Mouse (Mus musculus) gastrocnemius, postnatal 10 days (tissue): ENCODE data around the gene Acbd6. TPM values are rescaled to one million over a fixed set of nuclear protein-coding genes. Genes with fewer than 3 reads are reported as not detected.
A peak's percentile ranks its signal among the peaks of the same experiment; 100 is the strongest.

ENCODE experiments used
- DNase-seq: peaks from one replicate; pipeline ENCODE4 v3.0.0; 2021; ENCODE audit warnings: mixed read lengths
- total RNA-seq, 2 experiments: library from RNA; stranded (reverse); gene quantifications; 2 replicates each; pipeline ENCODE4 v1.2.3; 2021

Gene Acbd6
- total RNA-seq, 2 experiments from 2014 or later = 56.2 to 59.8 TPM

DNA sequence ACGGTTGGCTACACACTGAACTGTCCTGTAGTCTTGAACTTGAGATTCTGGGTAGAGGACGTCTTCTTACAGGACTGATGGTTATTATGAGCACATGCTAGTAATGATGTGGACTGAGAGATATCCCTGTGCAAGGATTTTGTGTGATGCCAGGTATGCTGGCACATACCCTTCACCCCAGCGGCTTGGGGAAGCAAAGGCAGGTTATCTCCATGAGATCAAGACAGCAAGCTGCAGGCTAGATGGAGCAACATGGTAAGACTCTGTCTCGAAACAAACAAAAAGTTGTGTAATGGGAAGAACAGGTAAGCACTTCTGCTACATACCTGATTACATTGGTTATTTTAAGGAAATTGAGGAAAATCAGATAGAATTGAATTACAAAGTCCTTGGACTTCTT lies 2.1 kb downstream of the Acbd6 start:
- no peak for DNase-seq

- no peak for DNase-seq
These were observed 2.8 kb downstream of the Acbd6 start for GRCm38 (mm10) chr1:155560678-155561077.

DNA sequence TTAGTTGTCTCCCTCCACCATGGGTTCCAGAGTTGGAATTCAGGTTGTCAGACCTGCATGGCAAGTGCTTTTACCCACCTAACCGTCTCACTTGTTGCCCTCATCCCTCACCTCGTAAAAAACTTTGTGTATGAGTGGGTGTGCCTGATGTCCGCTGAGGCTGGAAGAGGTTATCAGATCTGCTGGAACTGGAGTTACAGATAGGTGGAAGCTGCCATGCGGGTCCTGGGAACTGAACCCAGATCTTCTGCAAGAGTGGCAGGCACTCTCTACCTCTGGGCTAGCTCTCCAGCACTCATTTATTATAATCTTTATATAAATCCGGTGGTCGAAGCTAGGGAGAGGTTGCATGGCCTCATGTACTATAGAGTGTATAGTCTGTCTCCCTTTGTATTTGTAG lies 4.3 kb downstream of the Acbd6 start:
- no peak for DNase-seq

- DNase-seq = peak; percentile 14
These were observed 6.8 kb downstream of the Acbd6 start for GRCm38 (mm10) chr1:155564741-155565140.

DNA sequence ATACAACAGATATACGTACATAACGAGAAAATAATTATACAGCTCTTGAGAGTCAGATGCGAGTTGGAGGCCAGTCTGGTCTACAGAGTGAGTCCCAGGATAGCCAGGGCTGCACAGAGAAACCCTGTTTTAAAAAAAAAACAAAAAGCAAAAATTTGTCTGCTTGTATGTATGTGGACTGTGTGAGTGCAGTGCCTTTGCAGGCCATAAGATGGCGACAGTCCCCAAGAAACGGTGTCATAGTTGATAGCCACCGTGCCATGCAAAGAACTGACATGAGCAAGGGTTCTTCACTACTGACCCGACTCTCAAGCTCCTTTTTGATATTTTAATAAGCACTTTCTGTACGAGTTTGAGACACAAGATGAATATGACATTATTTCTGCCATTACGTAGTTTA lies 10.2 kb downstream of the Acbd6 start:
- no peak for DNase-seq

GRCm38 (mm10) chr1:155569340-155569739 lies 11.4 kb downstream of the Acbd6 start:
- no peak for DNase-seq

DNA sequence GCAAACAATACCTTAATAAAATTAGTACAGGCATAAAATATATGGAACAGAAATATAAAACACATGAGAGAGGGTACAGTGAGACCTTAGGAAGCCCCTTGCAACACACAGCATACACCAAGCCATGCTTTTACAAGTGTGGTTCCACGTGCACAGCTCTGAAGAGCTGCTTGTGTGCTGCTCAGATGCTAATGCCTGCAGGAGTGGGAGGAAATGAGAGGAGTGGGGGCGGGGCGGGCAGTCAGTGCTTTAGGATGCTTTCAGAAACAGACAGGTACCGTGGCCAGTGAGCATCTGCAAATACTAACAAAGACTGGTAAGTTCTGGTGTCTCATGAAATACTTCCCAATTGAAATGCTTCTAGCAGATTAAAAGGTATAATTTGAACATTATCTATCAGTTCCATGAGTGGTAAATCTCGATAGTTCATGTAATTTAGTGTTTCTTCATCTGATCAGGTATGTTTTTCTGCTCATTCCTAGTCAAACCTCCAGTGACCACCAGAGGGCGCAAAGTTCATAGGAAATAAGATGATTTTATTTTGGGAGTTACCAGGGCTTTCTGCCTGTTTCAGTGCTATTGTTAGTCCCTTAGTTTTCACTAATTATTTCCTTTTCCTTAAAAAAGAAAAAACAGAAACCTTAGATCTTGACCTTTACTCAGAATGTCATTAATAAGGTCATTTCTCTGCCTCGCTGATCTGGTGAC lies 17.2 kb downstream of the Acbd6 start:
- peak; percentile 75 for DNase-seq

DNA sequence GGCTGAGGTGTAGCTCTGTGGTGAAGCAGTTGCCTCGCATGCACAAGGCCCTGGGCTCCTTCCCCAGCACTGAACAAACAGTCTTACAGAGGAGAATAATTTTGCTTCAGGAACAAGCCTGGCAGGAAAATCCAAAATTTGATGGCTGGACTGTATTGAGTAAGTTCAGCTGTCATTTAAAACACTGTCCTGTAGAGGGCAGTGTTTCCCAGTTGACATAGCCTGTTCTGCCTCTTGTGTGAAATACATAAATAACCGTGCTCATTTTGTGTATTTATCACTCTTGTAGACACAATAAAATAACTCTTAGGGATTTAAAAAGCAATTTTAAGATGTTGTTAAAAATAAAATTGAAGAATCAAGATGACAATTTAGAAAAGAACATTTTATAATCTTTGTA lies 18.5 kb downstream of the Acbd6 start:
- no peak for DNase-seq

GRCm38 (mm10) chr1:155577316-155577715 lies 19.4 kb downstream of the Acbd6 start:
- DNase-seq = no peak

DNA sequence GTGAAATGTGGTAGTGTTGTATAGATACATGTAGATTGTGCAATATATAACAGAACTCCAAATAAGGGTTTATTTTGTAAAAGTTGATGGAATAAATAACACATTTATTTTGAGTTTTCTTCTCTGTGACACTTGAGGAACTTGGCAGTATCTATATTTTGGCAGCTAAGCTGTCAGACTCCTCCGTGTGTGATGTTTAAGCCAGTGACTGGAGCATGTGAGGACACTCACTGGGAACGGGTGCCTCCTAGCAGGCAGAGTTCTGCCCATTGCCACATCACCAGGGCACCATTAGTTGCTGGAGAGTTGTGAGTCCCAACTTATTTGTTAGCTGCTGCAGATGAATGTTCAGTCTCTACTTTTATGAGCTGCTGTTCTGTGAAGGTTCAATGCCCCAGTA lies 30.0 kb downstream of the Acbd6 start:
- no peak for DNase-seq

DNA sequence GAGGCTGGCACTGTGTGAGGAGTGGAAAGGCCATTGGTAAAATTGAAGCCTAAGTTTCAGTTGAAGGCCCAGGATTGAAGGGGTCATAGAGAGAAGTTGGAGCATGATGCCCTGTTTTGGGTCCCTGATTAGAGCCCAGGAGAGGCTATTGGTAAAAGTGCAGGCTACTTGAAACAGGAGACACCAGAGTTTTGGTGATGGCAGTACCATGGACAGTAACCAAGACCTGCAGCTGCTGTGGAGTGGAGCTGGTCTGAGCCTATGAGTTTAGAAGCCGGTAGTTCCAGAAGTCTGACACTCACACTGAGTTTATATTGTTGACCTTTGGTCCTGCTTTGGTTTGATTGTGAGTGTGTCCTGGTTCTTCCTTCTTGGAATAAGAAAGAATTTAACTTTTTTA lies 36.2 kb downstream of the Acbd6 start:
- no peak for DNase-seq

GRCm38 (mm10) chr1:155596576-155596975 lies 38.7 kb downstream of the Acbd6 start:
- no peak for DNase-seq

- DNase-seq = no peak
These were observed 46.8 kb downstream of the Acbd6 start for GRCm38 (mm10) chr1:155604706-155605105.

- no peak for DNase-seq
These were observed 47.7 kb downstream of the Acbd6 start for GRCm38 (mm10) chr1:155605391-155606155.

GRCm38 (mm10) chr1:155606156-155606531 lies 48.2 kb downstream of the Acbd6 start:
- no peak for DNase-seq

DNA sequence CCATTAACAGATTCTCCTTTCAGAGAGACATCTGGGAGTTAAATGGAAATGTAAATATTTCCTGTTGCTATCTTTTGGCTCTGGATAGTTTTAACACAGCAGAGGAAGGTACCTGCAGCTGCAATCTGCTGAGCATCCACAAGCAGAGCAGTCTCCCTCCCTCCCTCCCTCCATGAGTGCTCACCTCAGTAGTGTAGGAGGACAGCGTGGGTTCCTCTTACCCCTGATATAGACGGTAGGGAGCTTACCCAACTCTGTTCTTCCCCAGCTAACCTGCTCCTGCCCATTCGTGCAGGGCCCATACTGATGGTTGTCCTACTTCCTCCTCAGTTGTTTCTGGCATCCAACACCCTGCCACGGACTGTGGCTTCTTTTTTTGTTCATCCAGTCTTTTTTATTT lies 50.6 kb downstream of the Acbd6 start:
- DNase-seq = no peak

GRCm38 (mm10) chr1:155614426-155614825 lies 56.5 kb downstream of the Acbd6 start:
- DNase-seq = no peak

- DNase-seq = no peak
These were observed 63.2 kb downstream of the Acbd6 start for GRCm38 (mm10) chr1:155621075-155621474.

- no peak for DNase-seq
These were observed 65.3 kb downstream of the Acbd6 start for GRCm38 (mm10) chr1:155623192-155623591.

GRCm38 (mm10) chr1:155627746-155628145 lies 69.8 kb downstream of the Acbd6 start:
- DNase-seq = no peak

DNA sequence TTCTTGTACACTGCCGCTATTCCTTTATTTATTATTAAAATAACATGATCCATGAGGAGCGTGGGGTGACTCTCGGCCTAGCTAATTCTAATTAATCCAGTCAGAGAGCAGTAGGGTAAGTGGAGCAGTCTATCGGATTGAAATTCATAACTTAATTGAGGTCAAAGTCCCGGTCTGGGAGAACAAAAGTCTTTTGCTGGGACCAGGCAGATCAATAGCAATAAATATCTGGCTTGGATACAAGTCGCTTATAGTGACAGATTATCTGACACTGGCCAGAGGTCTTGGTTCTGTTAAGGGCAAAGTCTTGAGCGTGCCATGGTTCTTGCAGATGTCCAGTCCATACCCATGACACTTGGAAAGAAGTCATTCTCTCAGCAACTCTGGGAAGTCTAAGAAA lies 78.7 kb downstream of the Acbd6 start:
- no peak for DNase-seq

DNA sequence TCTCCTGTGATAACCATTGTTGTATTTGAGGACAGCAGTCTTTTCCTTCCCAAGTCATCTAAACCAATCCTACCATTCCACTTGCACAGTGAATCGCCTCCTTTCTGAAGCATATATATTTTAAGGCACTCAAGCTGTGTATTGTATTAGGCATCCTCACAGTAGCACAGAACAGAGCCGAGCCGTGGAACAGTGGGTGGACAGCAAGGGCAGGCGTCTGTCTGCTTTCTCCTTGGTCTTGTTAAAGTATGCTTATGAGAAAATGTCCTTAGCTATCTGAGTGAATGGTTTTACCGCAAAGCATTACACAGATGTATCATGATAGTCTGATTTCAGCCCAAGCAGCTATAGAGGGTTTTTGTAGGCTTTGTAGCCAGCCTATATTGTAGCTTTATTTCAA lies 87.9 kb downstream of the Acbd6 start:
- DNase-seq = no peak

DNA sequence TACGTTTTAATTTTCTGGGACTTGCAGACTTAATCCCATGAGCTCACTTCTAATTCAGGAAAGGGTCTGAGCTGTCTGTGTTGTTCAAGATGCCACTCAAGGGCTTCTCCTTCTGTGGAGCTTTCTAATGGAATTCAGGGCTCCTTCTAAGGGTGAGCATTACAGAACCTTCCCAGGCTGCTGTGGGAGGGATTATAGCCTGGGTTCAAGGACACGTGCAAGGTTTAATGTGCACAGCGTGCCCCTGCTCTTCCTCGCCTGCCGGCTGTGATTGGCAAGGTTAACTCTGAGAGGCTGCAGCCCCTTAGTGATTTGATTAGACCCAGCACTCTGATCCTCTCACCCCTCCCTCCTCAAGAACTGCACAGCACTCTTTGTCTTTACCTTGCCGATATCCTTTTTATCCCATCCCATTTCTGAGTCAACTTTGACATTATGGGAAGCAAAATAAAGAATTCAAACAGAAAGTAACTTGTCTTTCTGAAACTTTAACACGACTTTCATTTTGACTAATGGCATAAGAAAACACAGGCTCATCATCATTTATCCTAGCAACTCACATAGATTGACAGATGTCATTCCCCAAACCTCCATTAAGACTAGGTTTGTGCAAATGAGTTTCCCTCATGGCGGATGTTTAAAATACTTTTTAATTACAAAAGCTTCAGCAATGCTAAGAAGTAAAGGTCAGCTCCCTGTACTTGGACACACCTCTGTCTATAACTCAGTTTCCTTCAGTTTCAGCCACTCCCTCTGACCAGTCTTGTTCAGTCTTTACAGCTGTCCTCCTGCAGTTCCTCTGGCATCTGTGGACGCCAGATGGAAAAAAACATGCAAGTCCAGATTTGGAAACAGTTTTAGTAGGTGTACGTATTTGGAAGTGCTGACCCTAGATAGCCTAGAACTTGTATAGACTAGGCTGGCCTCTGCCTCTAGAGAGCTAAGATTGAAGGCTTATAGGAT lies 88.7 kb downstream of the Acbd6 start:
- DNase-seq = no peak
